Mouse (Mus musculus) inflammation-experienced regulatory T-cells, adult 16 weeks (primary cell): ENCODE measurements around the gene Tmco3. TPM values are rescaled to one million over a fixed set of nuclear protein-coding genes. Genes with fewer than 3 reads are reported as not detected.

Source experiments
- polyA plus RNA-seq: library from polyadenylated mRNA; unstranded; fragments of 100-300 nt; shearing (Covaris generic); gene quantifications from one replicate; pipeline ENCODE4 v1.2.1, GENCODE M21; 2017

Tmco3 gene
- 39.4 TPM for polyA plus RNA-seq

GRCm38 (mm10) chr8:13287692-13288623 lies at the start of gene Tmco3, which contains the start of gene Dcun1d2:
Gene Tmco3, plus strand, starts transcription at chr8:13288190.
Gene Dcun1d2, minus strand, starts transcription at chr8:13288131.

GRCm38 (mm10) chr8:13254019-13254418 lies 34.0 kb upstream of the Tmco3 start, which contains the start of gene Adprhl1:
Gene Adprhl1, minus strand, starts transcription at chr8:13254162.

GRCm38 (mm10) chr8:13338255-13338860 lies 50.4 kb downstream of the Tmco3 start, which contains the start of gene Tfdp1:
Gene Tfdp1, plus strand, starts transcription at chr8:13338751.

Other genes with a start within 250 kb of the Tmco3 start
- 3.3 TPM for gene Proz, start 227.3 kb upstream of the Tmco3 start, polyA plus RNA-seq
- gene Pcid2, start 182.7 kb upstream of the Tmco3 start, polyA plus RNA-seq, result 52.0 TPM
- 39.3 TPM for gene Cul4a, start 182.6 kb upstream of the Tmco3 start, polyA plus RNA-seq
- gene Lamp1, start 129.0 kb upstream of the Tmco3 start, polyA plus RNA-seq, result 10.5 TPM
- 2.2 TPM for gene Grtp1, start 87.6 kb upstream of the Tmco3 start, polyA plus RNA-seq
- gene Adprhl1, start 34.0 kb upstream of the Tmco3 start, polyA plus RNA-seq, result not detected
- 41.9 TPM for gene Dcun1d2, start 59 bp upstream of the Tmco3 start, polyA plus RNA-seq
- gene Tfdp1, start 50.6 kb downstream of the Tmco3 start, polyA plus RNA-seq, result 48.0 TPM
- gene Atp4b, start 108.6 kb downstream of the Tmco3 start, polyA plus RNA-seq, result not detected
- not detected for gene Grk1, start 116.9 kb downstream of the Tmco3 start, polyA plus RNA-seq
- gene Tmem255b, start 147.0 kb downstream of the Tmco3 start, polyA plus RNA-seq, result not detected
- not detected for gene Gas6, start 206.3 kb downstream of the Tmco3 start, polyA plus RNA-seq